Mouse (Mus musculus) kidney, postnatal 0 days (tissue): ENCODE data around the gene Fev. TPM values are rescaled to one million over a fixed set of nuclear protein-coding genes. Genes with fewer than 3 reads are reported as not detected.

Experiments used
- ATAC-seq: fragments of 200-750 bp; cut with Nextera tagmentation; replicated peaks from 2 replicates; pipeline ENCODE4 v1.8.0; 2017; ENCODE audit warnings: low read depth, moderate number of reproducible peaks, moderate TSS enrichment, moderate library complexity; ENCODE audit not compliant: low FRiP score
- DNase-seq: peaks from one replicate; pipeline ENCODE4 v3.0.0-alpha.2; 2016; ENCODE audit warnings: low spot score
- H3K27ac ChIP-seq: fragments of 300-500 bp; sonication (generic); 2 replicates; pipeline ENCODE4 v1.5.1; 2014; ENCODE audit warnings: mild to moderate bottlenecking
- H3K27me3 ChIP-seq: fragments of 300-500 bp; sonication (generic); 2 replicates; pipeline ENCODE4 v1.6.1; 2014; ENCODE audit warnings: low read length, mixed read lengths; ENCODE audit not compliant: insufficient read depth
- H3K36me3 ChIP-seq: fragments of 300-500 bp; sonication (generic); 2 replicates; pipeline ENCODE4 v1.6.1; 2014; ENCODE audit warnings: low read length, mixed read lengths; ENCODE audit not compliant: insufficient read depth
- H3K4me1 ChIP-seq: fragments of 300-500 bp; sonication (generic); replicated peaks from 2 replicates; pipeline ENCODE4 v1.6.1; 2014; ENCODE audit warnings: antibody characterized with exemption, low read length, mixed read lengths; ENCODE audit not compliant: insufficient read depth
- H3K4me2 ChIP-seq: fragments of 300-500 bp; sonication (generic); 2 replicates; pipeline ENCODE4 v1.6.1; 2014; ENCODE audit warnings: mild to moderate bottlenecking, low read length, moderate library complexity, mixed read lengths
- H3K4me3 ChIP-seq: fragments of 300-500 bp; sonication (generic); replicated peaks from 2 replicates; pipeline ENCODE4 v1.5.1; 2014; ENCODE audit warnings: low read depth, low read length
- H3K9ac ChIP-seq: fragments of 300-500 bp; sonication (generic); 2 replicates; pipeline ENCODE4 v1.6.1; 2014; ENCODE audit warnings: low read depth, low read length
- H3K9me3 ChIP-seq: fragments of 300-500 bp; sonication (generic); replicated peaks from 2 replicates; pipeline ENCODE4 v1.6.1; 2016; ENCODE audit warnings: low read length, inconsistent platforms, mixed read lengths
- CTCF ChIP-seq: IDR thresholded peaks from 2 replicates; pipeline ENCODE4 v1.5.1; 2016; ENCODE audit warnings: antibody characterized with exemption, low read depth, mild to moderate bottlenecking, moderate library complexity
- WGBS: fragments of 180-500 bp; shearing (Covaris S2); extraction: QIAGEN DNeasy Blood & Tissue Kit; methylation state at CpG from one replicate; pipeline ENCODE4 v1.1.7; 2014; 5-methylcytosine and 5-hydroxymethylcytosine counted together
- microRNA counts: library from miRNA; unstranded; fragments of <30 nt; microRNA quantifications from one replicate; lab custom pipeline; 2015
- microRNA-seq: library from miRNA; unstranded; fragments of <30 nt; microRNA quantifications from one replicate; pipeline ENCODE4, GENCODE M21; 2016
- polyA plus RNA-seq: library from polyadenylated mRNA; unstranded; fragments of >200 nt; fragmentation: Nextera tagmentation; extraction: Ambion mirVana; gene quantifications from 2 replicates; pipeline ENCODE4 v1.2.1, GENCODE M21; 2015

The Fev gene
- polyA plus RNA-seq, 1 experiment from 2014 or later: 0.14 TPM

GRCm38 (mm10) chr1:74848946-74849345, 36.3 kb downstream of the Fev start:
- 0 out of 2 replicates have a peak, but pooled peaks cover 22% of the 10 kb centered on the region for H3K27me3 ChIP-seq
- H3K27ac ChIP-seq: no peak overlapping the region
- no peak overlapping the region for H3K4me3 ChIP-seq
- no peak for TF ChIP-seq CTCF
- no peak for DNase-seq
- no peak overlapping the region for H3K4me2 ChIP-seq
- no peak for ATAC-seq
- no peaks in the 10 kb centered on the region for H3K4me1 ChIP-seq
- 40% methylated on average over 5 of the region's 5 CpGs for WGBS
- H3K36me3 ChIP-seq: no peaks in the 10 kb centered on the region
- H3K9ac ChIP-seq: no peak overlapping the region
- no peaks in the 10 kb centered on the region for H3K9me3 ChIP-seq

GRCm38 (mm10) chr1:74846341-74846740, 38.9 kb downstream of the Fev start:
- H3K4me1 ChIP-seq: no peaks in the 10 kb centered on the region
- 17% methylated on average over 9 of the region's 9 CpGs for WGBS
- DNase-seq: no peak
- no peak overlapping the region for H3K4me2 ChIP-seq
- no peak overlapping the region for H3K4me3 ChIP-seq
- no peak for TF ChIP-seq CTCF
- H3K27me3 ChIP-seq: 0 out of 2 replicates have a peak, but pooled peaks cover 14% of the 10 kb centered on the region
- no peak overlapping the region for H3K27ac ChIP-seq
- no peaks in the 10 kb centered on the region for H3K9me3 ChIP-seq
- no peak overlapping the region for H3K9ac ChIP-seq
- ATAC-seq: no peak
- no peaks in the 10 kb centered on the region for H3K36me3 ChIP-seq

GRCm38 (mm10) chr1:74843090-74843489, 42.1 kb downstream of the Fev start:
- no peaks in the 10 kb centered on the region for H3K9me3 ChIP-seq
- no peak overlapping the region for H3K9ac ChIP-seq
- no peak for TF ChIP-seq CTCF
- no peak overlapping the region for H3K27ac ChIP-seq
- 77% methylated on average over 5 of the region's 5 CpGs for WGBS
- H3K27me3 ChIP-seq: no peaks in the 10 kb centered on the region
- H3K4me1 ChIP-seq: no peaks in the 10 kb centered on the region
- no peak overlapping the region for H3K4me3 ChIP-seq
- H3K36me3 ChIP-seq: no peaks in the 10 kb centered on the region
- DNase-seq (no peak), ATAC-seq (no peak)
- H3K4me2 ChIP-seq: no peak overlapping the region

GRCm38 (mm10) chr1:74833255-74833654, 52.0 kb downstream of the Fev start:
- H3K4me1 ChIP-seq: no peaks in the 10 kb centered on the region
- H3K9ac ChIP-seq: no peak overlapping the region
- 84% methylated on average over 3 of the region's 3 CpGs for WGBS
- no peak for TF ChIP-seq CTCF
- H3K4me3 ChIP-seq: no peak overlapping the region
- DNase-seq: no peak
- no peaks in the 10 kb centered on the region for H3K36me3 ChIP-seq
- no peak overlapping the region for H3K27ac ChIP-seq
- H3K9me3 ChIP-seq: no peaks in the 10 kb centered on the region
- no peak overlapping the region for H3K4me2 ChIP-seq
- no peaks in the 10 kb centered on the region for H3K27me3 ChIP-seq
- ATAC-seq: no peak

MicroRNAs within 50 kb of the gene (microRNA counts, 519-probe panel; counts per million panel counts)
- 330 counts per million, percentile 68 among the panel's probes with 10 or more counts for microRNA mmu-miR-375 (lab: Ali Mortazavi, UCI)

Small RNAs within 50 kb of the gene (microRNA-seq; reads per million reads assigned to microRNA genes)
- 137 reads per million, percentile 54 among the genes with 10 or more reads in this experiment for gene Mir375

Other genes starting within 250 kb of the Fev start
- gene Ttll4, start 223.7 kb downstream of the Fev start, polyA plus RNA-seq: 6.9 and 7.1 TPM in 2 replicates
- 10.3 and 10.8 TPM in 2 replicates for gene Cyp27a1, start 171.8 kb downstream of the Fev start, polyA plus RNA-seq
- gene Prkag3, start 136.2 kb downstream of the Fev start, polyA plus RNA-seq: 0.07 and 0.27 TPM in 2 replicates
- gene Wnt6, start 113.5 kb downstream of the Fev start, polyA plus RNA-seq: 1.9 and 2.2 TPM in 2 replicates
- 0.91 and 1.0 TPM in 2 replicates for gene Wnt10a, start 93.9 kb downstream of the Fev start, polyA plus RNA-seq
- gene Cdk5r2, start 30.5 kb downstream of the Fev start, polyA plus RNA-seq: not detected in 2 replicates
- gene Cryba2, start 7.7 kb upstream of the Fev start, polyA plus RNA-seq: not detected in 2 replicates
- 0.08 TPM in 2 replicates for gene Cfap65, start 50.2 kb upstream of the Fev start, polyA plus RNA-seq
- 6.3 and 6.9 TPM in 2 replicates for gene Ihh, start 66.3 kb upstream of the Fev start, polyA plus RNA-seq
- gene Nhej1, start 239.8 kb upstream of the Fev start, polyA plus RNA-seq: 10.5 and 11.0 TPM in 2 replicates
- gene Slc23a3, start 248.5 kb upstream of the Fev start, polyA plus RNA-seq: 9.8 and 11.3 TPM in 2 replicates